Mouse (Mus musculus) lung, embryonic 14.5 days (tissue): Measurements from ENCODE around the gene Serpinf2. TPM values are rescaled to one million over a fixed set of nuclear protein-coding genes. Genes with fewer than 3 reads are reported as not detected.

ENCODE experiments used
- ATAC-seq: fragments of 200-750 bp; cut with Nextera tagmentation; 2 replicates; pipeline ENCODE4 v1.8.0; 2017; ENCODE audit warnings: mild to moderate bottlenecking, moderate TSS enrichment, moderate library complexity; ENCODE audit not compliant: insufficient read depth
- DNase-seq: peaks from one replicate; pipeline ENCODE4 v3.0.0-alpha.2; 2015
- H3K27ac ChIP-seq: fragments of 300-500 bp; sonication (generic); 2 replicates; pipeline ENCODE4 v1.5.1; 2014; ENCODE audit warnings: low read depth, mild to moderate bottlenecking, moderate library complexity
- H3K27me3 ChIP-seq: fragments of 300-500 bp; sonication (generic); 2 replicates; pipeline ENCODE4 v1.6.1; 2014; ENCODE audit warnings: low read length, control low read depth; ENCODE audit not compliant: insufficient read depth
- H3K36me3 ChIP-seq: fragments of 300-500 bp; sonication (generic); 2 replicates; pipeline ENCODE4 v1.6.1; 2014; ENCODE audit warnings: control low read depth; ENCODE audit not compliant: insufficient read depth
- H3K4me1 ChIP-seq: fragments of 300-500 bp; sonication (generic); 2 replicates; pipeline ENCODE4 v1.6.1; 2014; ENCODE audit warnings: antibody characterized with exemption, control low read depth; ENCODE audit not compliant: insufficient read depth
- H3K4me2 ChIP-seq: fragments of 300-500 bp; sonication (generic); 2 replicates; pipeline ENCODE4 v1.6.1; 2014; ENCODE audit warnings: mild to moderate bottlenecking
- H3K4me3 ChIP-seq: fragments of 300-500 bp; sonication (generic); 2 replicates; pipeline ENCODE4 v1.5.1; 2014; ENCODE audit warnings: low read depth, low read length
- H3K9ac ChIP-seq: fragments of 300-500 bp; sonication (generic); 2 replicates; pipeline ENCODE4 v1.6.1; 2014
- H3K9me3 ChIP-seq: fragments of 300-500 bp; sonication (generic); 2 replicates; pipeline ENCODE4 v1.6.1; 2016; ENCODE audit warnings: low read depth, low read length, control low read depth
- CTCF ChIP-seq: IDR thresholded peaks from 2 replicates; pipeline ENCODE4 v1.5.1; 2016; ENCODE audit warnings: antibody characterized with exemption, low read depth
- WGBS: fragments of 180-500 bp; shearing (Covaris S2); extraction: QIAGEN DNeasy Blood & Tissue Kit; methylation state at CpG from one replicate; pipeline ENCODE4 v1.1.7; 2014; 5-methylcytosine and 5-hydroxymethylcytosine counted together
- polyA plus RNA-seq: library from polyadenylated mRNA; unstranded; fragments of >200 nt; fragmentation: Nextera tagmentation; extraction: Ambion mirVana; gene quantifications from 2 replicates; pipeline ENCODE4 v1.2.1, GENCODE M21; 2014

The Serpinf2 gene
- polyA plus RNA-seq, 1 experiment from 2014 or later, result 0.24 TPM

DNA sequence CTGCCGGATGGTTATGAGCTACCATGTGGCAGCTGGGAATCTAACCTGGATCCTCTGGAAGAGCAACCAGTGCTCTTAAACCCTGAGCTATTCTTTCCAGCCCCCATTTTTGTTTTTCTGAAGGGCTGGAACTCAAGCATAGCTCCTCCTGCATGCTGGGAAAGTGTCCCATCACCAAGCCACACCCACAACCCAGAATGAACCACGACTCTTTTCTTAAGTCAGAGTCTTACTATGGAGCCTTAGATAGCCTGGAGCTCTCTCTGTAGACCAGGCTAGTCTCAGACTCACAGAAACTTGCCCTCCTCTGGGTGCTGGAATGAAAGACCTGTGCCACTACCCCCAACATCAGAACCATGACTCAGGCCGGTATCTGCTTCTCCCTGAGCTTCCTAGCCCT, 9.2 kb upstream of the Serpinf2 start:
- no peak for TF ChIP-seq CTCF
- DNase-seq, result no peak
- Histone ChIP-seq H3K4me3 (no peak overlapping the region), H3K4me2 (no peak overlapping the region), H3K27me3 (no peaks in the 10 kb centered on the region), H3K9ac (no peak overlapping the region), H3K36me3 (peaks cover 29% of the 10 kb centered on the region; the same call in 1 of the 2 replicates), H3K27ac (no peak overlapping the region), H3K9me3 (no peaks in the 10 kb centered on the region), H3K4me1 (no peaks in the 10 kb centered on the region)
- no peak for ATAC-seq
- 66% methylated on average over 3 of the region's 3 CpGs for WGBS

DNA sequence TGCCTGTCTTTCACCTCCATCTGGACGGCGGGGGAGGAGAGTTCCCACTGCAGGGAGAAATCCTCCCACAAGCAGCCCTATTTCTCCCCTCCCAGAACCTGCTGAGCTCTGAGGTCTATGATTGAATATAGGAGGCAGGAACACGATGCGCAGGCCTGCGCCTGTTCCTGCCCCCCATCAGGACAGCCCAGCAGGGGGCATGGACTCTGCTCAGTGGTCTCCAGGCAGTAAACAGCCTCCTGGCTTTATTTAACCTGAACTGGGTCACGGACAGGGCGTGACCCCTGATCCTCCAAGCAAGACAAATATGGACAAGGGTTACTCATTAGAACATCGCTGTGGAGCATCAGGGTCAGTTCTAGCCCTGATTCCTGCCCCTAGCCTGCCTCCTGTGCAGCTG, 4.3 kb upstream of the Serpinf2 start:
- Histone ChIP-seq H3K9me3 (no peaks in the 10 kb centered on the region), H3K4me3 (no peak overlapping the region), H3K27me3 (no peaks in the 10 kb centered on the region), H3K4me2 (no peak overlapping the region), H3K4me1 (no peaks in the 10 kb centered on the region), H3K9ac (no peak overlapping the region), H3K36me3 (peaks cover 21% of the 10 kb centered on the region; the same call in 1 of the 2 replicates), H3K27ac (no peak overlapping the region)
- WGBS, result 56% methylated on average over 8 of the region's 8 CpGs
- no peak for DNase-seq
- TF ChIP-seq CTCF, result no peak
- ATAC-seq, result no peak

DNA sequence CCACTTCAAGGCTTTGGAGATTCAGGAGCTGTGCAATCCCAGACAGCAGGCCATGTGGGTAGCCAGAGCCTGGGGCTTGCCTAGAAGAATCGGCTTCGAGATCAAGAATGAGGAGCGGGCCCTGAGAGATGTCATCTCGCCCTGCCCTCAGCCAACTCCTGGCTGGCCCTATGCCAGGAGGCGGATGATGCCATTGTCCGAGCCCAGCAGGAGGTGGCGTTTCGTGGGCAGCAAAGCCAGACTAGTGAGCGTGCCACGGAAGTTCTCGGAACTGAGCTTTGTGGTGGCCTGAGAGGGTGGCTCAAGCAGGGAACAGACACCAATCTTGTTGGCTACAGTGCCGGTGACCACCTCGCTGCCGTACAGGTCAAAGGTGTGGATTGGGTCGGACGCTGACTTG, 2.2 kb upstream of the Serpinf2 start:
- H3K27me3 ChIP-seq, result no peaks in the 10 kb centered on the region
- WGBS, result 86% methylated on average over 16 of the region's 16 CpGs
- H3K36me3 ChIP-seq, result 0 out of 2 replicates have a peak, but pooled peaks cover 9% of the 10 kb centered on the region
- TF ChIP-seq CTCF, result no peak
- H3K9ac ChIP-seq, result no peak overlapping the region
- no peak overlapping the region for H3K4me3 ChIP-seq
- no peak for DNase-seq
- no peak for ATAC-seq
- no peak overlapping the region for H3K27ac ChIP-seq
- no peaks in the 10 kb centered on the region for H3K4me1 ChIP-seq
- no peaks in the 10 kb centered on the region for H3K9me3 ChIP-seq
- no peak overlapping the region for H3K4me2 ChIP-seq

DNA sequence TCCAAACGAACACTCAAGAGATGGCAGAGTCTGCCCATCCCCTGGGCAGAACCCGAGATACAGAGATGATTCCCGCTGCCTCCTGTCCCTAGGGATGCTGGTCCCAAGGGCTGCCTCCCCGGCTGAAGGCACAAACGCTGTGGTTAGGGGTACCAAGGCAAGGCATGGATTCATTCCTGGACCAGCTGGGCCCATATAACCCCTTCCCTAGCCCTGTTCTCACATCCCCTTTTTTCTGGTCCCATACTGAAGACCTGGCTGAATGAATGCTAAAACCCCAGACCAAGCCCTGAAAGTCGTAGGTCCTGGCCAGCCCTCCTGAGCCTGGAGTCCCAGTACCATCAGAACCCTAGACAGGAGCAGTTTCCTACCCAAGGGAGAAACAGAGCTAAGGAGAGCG, 1.6 kb upstream of the Serpinf2 start:
- WGBS, result 77% methylated on average over 7 of the region's 7 CpGs

DNA sequence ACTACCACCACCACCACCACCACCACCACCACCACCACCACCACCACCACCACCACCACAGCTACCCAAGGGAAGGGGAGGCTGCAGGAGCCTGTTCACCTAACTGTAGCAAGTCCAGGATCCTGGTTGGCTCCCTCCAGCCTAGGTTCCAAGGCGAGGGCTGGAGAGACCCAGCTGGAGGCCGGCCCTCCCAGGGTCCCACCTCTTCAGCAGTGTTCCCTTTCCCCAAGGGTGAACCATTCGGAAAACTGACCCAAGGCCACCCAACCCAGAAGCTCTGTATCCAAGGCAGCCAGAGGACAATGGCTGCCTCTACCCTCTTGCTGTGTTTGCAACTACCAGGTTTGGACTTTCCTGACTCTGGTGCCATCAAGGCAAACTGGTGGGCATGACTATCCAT, 560 bp upstream of the Serpinf2 start:
- DNase-seq, result no peak
- no peak for TF ChIP-seq CTCF
- H3K4me3 ChIP-seq, result no peak overlapping the region
- no peak overlapping the region for H3K27ac ChIP-seq
- H3K4me2 ChIP-seq, result no peak overlapping the region
- 78% methylated on average over 3 of the region's 3 CpGs for WGBS
- no peak overlapping the region for H3K9ac ChIP-seq
- 0 out of 2 replicates have a peak, but pooled peaks cover 9% of the 10 kb centered on the region for H3K36me3 ChIP-seq
- no peak for ATAC-seq
- no peaks in the 10 kb centered on the region for H3K9me3 ChIP-seq
- no peaks in the 10 kb centered on the region for H3K27me3 ChIP-seq
- no peaks in the 10 kb centered on the region for H3K4me1 ChIP-seq

More for the DNA sequence above, 1.6 kb upstream of the Serpinf2 start:
- no peak for TF ChIP-seq CTCF
- H3K4me2 ChIP-seq, result no peak overlapping the region
- H3K36me3 ChIP-seq, result 0 out of 2 replicates have a peak, but pooled peaks cover 9% of the 10 kb centered on the region
- DNase-seq (no peak), ATAC-seq (no peak)
- H3K9ac ChIP-seq, result no peak overlapping the region
- no peaks in the 10 kb centered on the region for H3K9me3 ChIP-seq
- H3K27me3 ChIP-seq, result no peaks in the 10 kb centered on the region
- no peaks in the 10 kb centered on the region for H3K4me1 ChIP-seq
- no peak overlapping the region for H3K4me3 ChIP-seq
- no peak overlapping the region for H3K27ac ChIP-seq

DNA sequence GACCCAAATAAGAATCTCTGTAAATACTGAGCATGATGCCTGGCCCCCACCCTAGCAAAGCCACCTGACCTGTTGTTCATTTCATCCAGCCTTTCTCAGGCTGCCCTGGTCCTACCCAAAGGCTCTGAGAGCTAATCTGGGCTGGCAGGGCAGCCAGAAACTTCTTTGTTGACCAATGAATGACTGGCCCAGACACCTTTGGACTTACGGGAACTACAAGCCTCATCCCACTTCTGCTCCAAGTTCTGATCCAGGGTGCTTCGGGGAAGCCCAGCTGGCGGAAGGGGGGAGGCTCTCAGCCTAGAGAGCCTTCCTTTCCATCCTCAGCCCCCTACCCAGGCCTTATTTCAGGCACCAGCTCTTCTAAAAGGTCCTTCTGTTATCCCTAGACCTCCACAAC, 587 bp downstream of the Serpinf2 start:
- no peak overlapping the region for H3K4me2 ChIP-seq
- no peak for ATAC-seq
- peaks cover 5% of the 10 kb centered on the region; the same call in 1 of the 2 replicates for H3K9me3 ChIP-seq
- no peak for TF ChIP-seq CTCF
- DNase-seq, result no peak
- H3K4me1 ChIP-seq, result no peaks in the 10 kb centered on the region
- H3K27ac ChIP-seq, result no peak overlapping the region
- no peaks in the 10 kb centered on the region for H3K27me3 ChIP-seq
- no peak overlapping the region for H3K9ac ChIP-seq
- H3K4me3 ChIP-seq, result no peak overlapping the region
- WGBS, result 95% methylated on average over 3 of the region's 3 CpGs
- H3K36me3 ChIP-seq, result no peaks in the 10 kb centered on the region

DNA sequence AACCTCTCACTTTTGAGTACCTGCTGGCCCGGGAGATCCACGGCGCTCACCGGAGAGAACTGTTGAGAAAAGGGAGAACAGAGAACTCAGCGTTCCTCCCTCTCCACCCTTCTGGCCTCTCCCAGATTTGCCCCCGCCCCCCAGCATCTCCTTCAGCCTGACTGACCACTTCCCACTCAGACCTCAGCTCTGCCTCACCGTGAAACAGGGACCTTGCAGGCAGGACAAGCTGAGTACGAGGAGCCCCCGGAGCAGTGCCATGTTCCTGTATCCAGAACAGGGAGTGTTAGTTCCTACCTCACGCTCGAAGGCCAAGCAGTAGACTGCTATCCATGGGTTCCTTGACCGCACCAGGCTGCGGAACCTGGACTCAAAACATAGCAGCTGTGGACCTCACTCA, 1.2 kb downstream of the Serpinf2 start:
- Histone ChIP-seq H3K36me3 (no peaks in the 10 kb centered on the region), H3K4me1 (no peaks in the 10 kb centered on the region), H3K4me3 (no peak overlapping the region), H3K9me3 (peaks cover 5% of the 10 kb centered on the region; the same call in 1 of the 2 replicates), H3K4me2 (no peak overlapping the region), H3K9ac (no peak overlapping the region), H3K27ac (no peak overlapping the region), H3K27me3 (no peaks in the 10 kb centered on the region)
- no peak for ATAC-seq
- DNase-seq, result no peak
- TF ChIP-seq CTCF, result no peak
- WGBS, result 73% methylated on average over 13 of the region's 13 CpGs

DNA sequence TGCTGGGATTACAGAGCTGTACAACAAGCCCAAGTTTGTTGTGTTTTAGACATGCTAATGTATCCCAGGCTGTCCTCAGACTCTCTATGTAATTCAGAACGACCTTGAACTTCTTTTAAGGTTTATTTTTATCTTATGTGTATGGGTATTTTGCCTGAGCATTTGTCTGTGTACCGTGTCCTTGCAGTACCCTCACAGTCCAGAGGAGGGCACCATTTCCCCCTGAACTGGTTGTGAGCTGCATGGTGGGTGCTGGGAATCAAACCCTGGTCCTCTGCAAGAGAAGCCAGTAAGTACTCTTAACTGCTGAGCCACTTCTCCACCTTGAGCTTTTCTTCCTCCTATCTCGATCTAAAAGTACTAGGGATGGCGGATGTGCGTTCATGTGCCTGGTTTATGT, 5.3 kb downstream of the Serpinf2 start:
- Histone ChIP-seq H3K27ac (no peak overlapping the region), H3K9me3 (peaks cover 5% of the 10 kb centered on the region; the same call in 1 of the 2 replicates), H3K27me3 (no peaks in the 10 kb centered on the region), H3K36me3 (no peaks in the 10 kb centered on the region), H3K4me1 (no peaks in the 10 kb centered on the region), H3K4me2 (no peak overlapping the region), H3K4me3 (no peak overlapping the region), H3K9ac (no peak overlapping the region)
- 85% methylated on average over 5 of the region's 5 CpGs for WGBS
- ATAC-seq, result no peak
- TF ChIP-seq CTCF, result peak; percentile 34
- no peak for DNase-seq
